Mouse (Mus musculus): ENCODE measurements around the gene Pard3b. TPM values are rescaled to one million over a fixed set of nuclear protein-coding genes. Genes with fewer than 3 reads are reported as not detected.

The Pard3b gene
- total RNA-seq, 4 experiments from 2014 or later, result 3.3 to 5.3 (median 4.4) TPM

DNA sequence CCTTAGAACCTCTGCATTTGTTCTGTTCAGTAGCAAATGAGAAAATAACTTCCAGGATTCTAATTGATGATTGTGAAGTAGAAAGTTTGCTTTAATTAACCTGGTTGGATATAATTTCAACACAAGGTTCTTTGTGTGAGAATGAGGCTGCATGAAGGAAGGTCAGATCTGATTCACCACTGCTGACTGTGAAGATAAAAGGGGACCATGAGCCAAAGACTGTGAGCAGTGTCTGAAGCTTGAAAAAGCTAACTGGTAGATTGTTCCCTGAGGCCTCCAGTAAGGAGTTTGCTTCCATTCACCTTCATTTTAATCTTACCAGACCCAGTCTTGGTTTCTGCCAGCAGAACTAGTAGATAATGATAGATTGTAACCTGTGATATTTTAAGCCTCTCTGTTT lies 108.9 kb downstream of the Pard3b start:
- no peak for DNase-seq (ENCODE audit: low spot score in 2 of 2)

DNA sequence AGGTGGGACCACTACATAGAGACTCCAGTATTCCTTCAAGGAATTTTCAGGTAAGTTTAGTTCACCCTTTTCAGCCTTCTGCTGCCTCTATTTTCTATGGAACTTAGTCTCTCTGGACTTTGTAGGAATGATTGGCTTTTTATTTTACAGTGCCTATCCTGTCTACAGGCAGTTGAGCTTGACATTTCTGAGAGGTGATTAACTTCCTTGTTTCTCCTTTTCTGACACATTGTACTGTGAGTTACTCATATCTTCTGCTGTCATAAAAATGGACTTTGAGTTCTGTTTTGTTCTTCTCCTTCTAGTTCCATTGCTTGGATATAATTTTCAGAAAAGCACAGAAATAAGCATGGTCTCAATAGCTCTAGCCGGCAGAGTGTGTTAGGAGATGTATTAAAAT lies 112.4 kb downstream of the Pard3b start:
- no peak for DNase-seq (ENCODE audit: low spot score in 2 of 2)

DNA sequence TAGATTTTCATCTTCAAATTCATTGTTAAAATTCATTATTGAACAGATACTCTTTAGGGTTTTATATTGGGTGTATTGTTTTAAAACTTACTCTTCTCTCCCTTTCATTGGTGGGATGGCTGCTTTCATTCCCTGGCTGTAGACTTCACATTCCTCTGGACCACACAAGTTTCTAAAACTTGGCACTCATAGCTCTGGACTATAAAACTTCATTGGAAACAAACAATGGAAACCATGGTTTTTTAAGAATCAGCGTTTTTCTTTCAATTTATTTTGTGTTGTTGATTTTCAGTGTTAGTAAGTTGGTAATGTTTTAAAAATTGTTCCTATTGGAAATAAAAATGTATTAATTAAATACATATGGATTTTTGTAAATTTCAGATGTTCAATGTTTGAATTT lies 118.1 kb downstream of the Pard3b start:
- DNase-seq (ENCODE audit: low spot score in 2 of 2), result no peak

DNA sequence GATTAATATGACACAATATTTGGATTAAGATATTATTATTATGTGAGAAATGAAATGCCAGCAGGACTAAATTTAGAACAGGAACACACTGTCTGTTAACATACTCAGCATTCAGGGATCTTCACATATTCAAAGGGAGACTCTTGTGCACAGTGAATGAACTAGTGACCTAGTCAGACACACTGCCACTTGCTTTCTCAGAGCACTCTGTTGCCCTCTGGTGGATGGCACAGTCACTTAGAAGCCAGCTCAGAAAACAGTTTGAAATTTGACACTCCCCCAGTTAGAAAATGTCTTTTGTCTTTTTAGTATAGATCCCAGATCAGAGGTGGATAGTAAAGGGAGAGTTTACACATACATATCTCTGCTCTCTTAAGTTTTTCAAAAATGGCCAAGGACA lies 132.6 kb downstream of the Pard3b start:
- peak; percentile 13 for DNase-seq (ENCODE audit: low spot score in 2 of 2)

DNA sequence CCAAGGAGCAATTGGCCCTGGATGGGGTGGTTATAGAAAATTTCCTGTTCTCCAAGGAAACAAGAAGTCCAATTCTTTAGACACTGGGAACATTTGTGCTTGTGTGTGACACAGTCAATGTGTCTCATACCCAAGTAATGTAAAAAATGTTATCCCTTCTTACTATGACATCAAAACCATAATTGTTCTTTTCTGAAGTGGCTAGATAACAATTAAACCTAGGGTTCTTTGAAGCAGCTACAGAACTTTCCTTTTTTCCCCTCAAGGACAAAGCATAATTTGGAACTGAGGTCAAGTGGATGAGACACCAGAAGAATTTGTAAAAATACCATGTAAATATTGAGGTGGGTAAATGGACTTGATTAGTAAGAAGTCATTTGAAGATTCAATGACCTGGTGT lies 140.1 kb downstream of the Pard3b start:
- DNase-seq (ENCODE audit: low spot score in 2 of 2), result no peak

DNA sequence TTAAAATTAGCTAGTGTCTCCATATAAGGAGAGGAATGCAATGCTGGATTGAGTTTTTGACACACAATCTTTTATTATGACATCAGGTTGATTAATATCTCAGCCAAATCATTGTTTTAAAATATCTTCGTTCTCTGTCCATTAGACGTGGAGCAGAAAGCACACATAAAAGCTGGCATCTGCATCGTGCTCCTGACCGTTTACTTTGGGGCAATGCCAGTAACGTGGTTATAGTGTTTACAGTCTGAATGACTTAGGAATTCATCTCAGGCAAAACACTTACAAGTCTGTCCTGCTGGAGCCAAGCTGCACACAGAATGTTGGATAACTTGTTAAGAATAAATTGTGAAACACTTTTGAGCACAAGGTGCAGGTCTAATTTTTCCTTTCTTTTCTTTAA lies 141.3 kb downstream of the Pard3b start:
- no peak for DNase-seq (ENCODE audit: low spot score in 2 of 2)

DNA sequence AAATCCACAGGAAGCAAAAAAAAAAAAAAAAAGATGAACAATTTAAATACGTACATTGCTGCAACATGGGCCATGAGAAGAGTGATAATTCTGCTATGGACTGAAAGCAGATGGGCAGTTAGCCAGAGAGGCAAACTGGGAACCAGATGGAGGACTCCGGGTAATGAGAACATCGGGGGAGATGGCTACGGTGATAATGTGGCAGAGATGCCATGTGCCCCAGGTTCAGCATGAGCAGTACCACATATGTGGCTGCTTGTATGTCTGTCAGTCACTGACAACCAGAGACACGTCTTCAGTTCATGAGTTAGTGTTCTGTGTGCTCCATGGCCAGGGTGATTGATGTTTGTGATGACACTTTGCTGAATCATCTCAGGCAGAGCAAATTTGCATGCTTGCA lies 157.7 kb downstream of the Pard3b start:
- no peak for DNase-seq (ENCODE audit: low spot score in 2 of 2)

DNA sequence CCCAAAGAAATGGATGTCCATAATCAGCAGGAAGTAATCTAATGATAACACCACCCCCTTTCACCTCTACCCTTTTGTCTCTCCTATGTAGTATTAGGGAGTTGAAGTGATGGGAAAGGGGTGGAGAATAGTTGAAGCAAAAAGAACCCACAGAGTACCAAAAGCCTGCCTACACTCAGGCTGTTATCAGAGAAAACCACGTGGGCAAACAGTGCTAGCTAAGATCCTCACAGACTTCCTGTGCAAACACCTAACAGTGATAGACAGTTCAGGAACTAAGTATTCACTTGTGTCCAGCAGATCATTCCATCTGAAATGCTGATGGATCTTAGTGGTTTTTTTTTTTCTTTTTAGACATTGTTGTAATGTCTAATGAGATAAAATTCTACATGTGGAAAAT lies 181.6 kb downstream of the Pard3b start:
- no peak for DNase-seq (ENCODE audit: low spot score in 2 of 2)

DNA sequence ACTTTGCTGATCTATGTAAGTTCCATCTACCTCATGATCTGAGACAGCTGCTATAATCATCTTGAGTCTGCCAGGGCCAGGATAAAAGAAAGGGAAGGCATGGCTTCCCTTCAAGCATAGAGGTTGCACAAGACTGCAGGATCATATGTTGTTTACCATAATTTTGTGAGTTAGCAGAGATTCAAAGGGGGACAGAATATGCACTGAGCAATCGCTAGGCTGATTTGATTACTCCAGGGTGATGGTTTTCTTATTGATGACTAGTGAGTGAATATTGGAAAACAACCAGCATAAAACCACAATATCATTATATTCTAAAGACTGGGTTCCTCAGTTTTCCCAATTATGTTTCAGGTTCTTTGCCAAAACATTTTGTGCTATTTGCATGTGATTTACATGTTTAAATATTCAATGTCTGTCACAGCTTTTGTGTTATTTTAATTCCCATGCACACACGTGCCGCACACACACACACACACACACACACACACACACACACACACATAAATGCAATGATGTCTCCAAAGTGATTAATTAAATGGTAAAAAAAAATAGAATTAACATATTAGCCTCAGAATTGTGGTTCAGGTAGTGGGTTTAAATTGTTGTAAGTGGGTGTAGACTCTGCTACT lies 187.1 kb downstream of the Pard3b start:
- no peak for DNase-seq (ENCODE audit: low spot score in 2 of 2)

DNA sequence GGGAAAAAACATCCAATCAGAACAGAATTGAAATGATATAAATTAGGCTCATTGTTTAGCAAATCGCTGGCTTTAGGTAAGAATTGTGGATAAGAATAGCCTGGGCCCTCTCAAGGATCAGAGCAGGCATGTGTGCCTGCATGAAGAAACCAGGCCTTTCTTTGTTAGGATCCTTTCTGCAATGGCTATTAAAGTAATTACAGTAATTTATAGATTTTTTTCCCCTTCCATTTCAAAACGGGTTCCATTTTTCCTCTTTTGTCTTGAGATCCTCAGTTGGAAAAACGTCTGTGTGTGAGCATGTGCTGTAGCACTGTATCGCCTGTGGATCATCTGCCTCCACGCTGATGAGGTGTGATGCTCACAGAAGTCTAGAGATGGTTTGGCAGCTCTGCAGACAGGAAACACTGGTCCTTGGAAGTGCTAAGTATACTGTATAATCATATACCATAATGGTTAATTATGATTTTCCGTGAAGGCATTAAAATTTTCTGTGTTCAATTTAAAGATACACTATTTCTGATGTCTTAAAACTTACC lies 198.5 kb downstream of the Pard3b start:
- no peak for DNase-seq (ENCODE audit: low spot score in 2 of 2)

DNA sequence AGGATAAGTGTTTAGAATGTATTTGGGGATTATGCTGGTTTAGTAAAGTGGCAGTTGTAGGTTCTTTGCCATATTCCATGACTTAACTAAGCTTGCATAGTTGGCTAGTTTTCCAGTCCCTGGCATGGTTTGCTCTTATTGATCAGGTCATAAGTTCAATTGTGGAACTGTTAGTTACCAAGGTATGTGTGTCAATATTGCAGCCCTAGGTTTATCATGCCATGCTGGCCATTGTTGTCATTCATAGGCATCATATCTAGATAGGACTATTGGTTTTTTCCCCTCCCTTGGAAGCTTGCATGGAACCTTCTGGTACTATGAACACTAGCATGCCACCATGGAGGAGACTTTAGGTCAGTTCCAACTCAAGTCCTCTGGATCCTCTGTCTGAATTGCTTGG lies 208.0 kb downstream of the Pard3b start:
- no peak for DNase-seq (ENCODE audit: low spot score in 2 of 2)

DNA sequence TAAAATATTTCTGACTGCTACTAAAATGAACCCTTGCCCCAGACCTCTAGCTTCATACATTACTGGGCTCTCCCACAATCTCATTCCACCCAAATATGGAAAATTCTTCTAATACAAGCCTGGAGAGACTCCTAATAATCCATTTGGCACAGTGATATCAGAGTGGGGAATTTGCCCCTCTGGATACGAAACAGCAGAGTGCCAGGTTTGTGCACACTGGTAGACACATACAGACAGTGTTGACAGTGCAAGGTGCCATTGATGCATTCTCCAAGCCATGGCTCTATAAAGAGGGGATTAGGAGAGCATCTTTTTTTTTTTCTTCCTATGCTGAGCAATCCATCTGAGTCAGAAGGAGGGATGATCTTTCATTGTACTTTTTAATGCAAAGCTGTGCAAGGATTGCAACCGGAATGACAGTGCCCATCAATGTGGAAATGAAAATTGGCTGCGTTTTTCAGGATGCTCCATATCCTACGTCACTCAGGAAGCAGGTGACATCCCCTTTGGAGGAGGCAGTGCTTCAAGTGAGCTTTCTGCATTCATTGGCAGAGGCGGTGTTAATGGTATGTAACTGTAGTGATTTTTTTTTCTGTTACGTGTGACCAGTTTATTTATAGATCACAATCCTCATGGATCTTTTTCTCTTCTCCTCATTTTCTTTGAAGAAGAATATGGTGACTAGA lies 210.5 kb downstream of the Pard3b start:
- DNase-seq (ENCODE audit: low spot score in 2 of 2), result no peak

DNA sequence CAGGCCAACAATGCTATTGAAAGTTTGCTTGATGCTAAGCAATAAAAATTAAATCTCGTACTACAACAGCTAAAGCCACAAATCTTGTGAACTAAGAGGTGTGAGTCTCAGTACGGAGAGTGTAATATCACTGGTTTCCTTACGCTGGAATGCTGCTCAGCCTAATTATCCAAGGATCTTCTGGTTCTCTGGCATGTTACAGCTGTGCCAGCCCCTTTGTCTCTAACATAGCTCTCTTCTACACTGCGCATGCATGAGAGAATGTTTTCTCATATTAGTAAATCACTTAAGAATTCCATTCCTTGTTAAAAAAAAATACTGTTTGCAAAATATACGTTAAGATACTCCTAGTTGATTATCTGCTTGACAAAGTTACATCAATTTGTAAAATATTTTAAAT lies 211.8 kb downstream of the Pard3b start:
- no peak for DNase-seq (ENCODE audit: low spot score in 2 of 2)

DNA sequence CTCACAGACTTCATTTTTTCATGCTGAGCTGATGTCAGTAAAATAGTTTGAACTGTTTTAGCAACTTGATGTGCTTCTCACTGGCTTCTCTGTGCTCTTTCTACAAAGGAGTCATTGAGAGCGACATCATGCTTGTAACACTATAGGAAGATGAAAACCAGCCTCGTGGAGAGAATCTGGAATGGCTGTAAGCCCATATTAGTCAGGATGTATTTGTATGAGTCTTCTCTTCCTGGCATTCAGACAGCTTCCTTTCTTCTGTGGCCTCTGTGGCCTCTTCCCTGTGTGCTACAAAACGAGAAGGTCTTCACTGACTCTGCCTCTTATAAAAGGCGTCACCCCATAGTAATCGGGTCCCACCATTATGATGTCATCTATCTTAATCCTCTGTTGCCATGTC lies 212.6 kb downstream of the Pard3b start:
- DNase-seq (ENCODE audit: low spot score in 2 of 2), result no peak

DNA sequence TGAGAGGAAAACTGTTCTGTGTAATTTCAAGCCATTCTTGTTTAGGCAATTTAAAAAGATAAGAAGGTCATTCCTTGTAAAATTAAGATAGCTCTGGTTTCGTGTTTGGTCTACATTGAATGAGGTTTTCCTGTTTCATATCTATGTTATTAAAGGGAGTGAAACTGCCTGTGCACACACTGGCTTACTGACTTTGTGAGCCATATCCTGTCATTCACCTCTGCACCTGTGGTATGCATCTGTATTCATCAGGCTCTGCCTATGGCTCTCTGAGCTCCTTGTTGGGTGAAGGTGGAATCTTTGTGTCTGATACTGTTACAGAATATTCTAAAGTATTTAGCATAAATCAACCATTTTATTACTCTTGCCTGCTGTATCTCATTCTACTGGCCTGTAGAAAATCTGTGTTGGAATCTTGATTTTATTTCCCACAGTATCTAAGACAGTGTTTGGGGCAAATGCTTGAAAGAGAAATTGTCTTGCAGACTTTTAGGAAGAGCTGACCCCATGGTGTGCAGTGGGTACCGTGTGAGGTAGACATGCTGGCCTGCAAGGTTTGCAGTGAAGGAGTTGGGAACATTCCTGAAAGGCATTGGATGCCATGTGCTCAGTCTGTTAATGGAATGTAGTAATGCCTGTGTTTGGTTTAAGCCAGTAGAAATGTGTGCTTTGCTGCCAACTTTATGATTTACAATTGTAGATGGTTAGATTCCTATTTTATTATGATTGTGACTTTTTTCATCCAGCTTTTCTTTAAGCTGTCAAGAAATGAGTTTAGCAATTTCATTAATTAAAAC lies 228.9 kb downstream of the Pard3b start:
- DNase-seq (ENCODE audit: low spot score in 2 of 2), result no peak

DNA sequence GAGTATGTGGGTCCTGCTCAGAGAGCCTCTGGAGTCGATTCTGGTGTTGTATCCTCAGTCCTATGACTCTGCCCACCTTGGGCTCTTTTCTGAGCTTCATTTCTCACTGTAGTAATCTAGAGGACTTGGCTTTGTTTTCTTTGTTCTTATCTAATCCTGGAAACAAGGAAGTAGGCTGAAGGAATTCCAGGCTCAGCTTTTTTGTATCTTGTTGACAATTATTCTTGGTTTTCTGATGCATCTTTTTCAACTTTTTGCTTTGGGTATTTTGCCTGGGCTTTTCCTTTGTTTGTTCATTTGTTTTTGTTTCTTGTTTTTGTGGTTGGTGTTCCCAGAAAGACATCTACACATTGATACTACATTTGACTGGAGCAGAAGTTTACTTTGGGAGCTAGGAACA lies 236.3 kb downstream of the Pard3b start:
- no peak for DNase-seq (ENCODE audit: low spot score in 2 of 2)

DNA sequence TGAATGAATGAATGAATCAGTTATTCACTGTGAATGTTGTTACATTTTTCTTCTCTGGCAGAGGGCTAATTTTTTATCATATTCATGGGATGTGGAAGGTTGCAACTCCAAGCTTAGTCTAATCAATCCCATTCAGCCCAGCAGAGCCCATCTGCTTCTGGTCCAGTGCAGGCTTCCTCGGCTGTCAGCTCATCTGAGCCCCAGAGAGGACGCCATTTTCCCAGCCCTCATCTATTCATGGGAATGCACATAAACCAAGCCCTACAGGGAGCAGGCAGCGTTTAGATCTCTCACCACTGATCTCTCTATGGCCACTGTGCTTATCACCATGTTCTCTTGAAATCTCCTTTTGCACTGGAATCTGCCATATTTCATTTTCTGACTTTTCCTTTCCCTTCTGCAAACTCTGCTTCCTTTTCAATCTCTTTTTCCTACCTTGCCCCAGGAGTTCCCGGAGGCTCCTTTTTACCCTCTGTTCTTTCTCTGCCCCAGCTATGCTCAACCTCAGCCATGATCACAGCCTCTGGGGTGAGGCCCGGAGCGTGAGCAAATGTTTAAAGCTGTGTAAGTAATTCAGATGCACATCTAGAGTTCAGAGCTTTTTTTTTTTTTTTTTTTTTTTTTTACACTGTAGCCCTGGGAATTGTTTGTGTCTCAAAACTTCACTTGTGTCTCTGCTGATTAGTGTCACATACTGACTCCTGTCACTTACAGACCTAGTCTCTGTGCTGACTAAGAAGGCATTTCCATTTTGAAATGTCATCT lies 241.3 kb downstream of the Pard3b start:
- DNase-seq (ENCODE audit: low spot score in 2 of 2), result no peak

DNA sequence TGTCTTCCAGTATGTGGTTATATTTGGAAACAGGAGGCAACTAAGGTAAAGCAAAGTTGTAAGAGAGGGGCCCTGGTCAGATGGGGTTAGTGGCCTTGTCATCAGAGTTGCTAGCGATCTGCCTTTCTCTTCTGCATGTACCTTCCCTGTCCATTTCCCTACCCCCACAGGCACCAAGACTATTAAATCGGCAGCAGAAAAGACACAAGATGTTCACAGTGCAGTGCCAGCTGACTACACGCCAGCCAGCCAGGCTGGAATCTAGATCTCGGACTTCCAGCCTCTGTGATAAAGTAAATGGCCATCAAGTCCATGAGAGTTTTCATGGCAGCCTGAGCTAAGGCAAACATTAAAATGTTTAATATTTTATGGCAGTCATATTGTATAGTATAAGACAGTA lies 257.4 kb downstream of the Pard3b start:
- DNase-seq (ENCODE audit: low spot score in 2 of 2), result no peak

DNA sequence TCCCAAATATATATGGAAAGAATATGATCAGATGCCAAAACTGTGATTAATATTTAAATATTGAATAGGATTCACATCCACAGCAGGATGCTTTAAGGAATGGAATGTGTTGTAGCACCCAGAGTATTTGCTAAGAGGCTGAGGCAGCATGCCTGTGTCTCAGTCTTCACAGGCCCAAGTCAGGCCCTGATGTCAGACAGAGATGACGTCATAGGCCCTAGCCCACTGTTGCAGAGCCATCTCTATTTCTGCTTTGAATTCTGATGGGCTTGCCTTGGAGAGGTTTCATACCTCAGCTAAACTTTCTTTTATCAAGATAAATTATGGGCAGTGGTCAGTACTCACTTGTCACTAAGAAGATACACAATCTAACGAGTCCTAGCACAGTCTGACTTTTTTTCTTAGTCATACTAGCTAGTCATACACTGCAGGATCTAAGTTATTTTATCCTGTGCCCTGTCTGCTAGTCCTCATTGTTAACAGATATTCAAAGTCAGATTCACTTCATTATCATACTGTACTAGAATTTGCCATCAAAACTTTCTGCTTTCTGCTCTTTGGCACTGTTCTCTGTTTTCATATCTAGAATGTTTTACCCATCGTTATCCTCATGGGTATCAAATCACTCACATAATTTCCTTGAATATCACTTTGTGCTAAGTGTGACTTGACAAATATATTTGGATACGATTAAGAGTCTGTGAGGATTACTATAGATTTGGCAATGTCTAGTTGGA lies 264.8 kb downstream of the Pard3b start:
- DNase-seq (ENCODE audit: low spot score in 2 of 2), result no peak

DNA sequence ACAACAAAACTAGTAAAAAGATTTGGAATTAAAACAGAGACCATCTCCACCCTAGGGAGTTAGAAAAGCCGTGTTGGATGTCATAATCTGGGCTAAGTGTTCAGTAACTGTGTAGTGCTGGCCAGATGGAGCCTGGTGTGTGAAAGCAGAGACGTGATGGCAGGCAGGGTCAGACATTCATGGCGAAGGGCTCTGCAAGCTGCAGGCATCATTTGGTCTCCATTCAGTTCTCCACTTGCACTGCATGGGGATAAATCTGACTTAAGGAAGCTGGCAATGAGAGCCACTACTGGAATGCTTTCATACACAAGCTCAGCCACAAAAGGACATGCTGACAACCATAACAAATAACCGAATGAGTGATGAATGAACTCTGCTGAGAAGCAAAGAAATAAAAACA lies 265.4 kb downstream of the Pard3b start:
- DNase-seq (ENCODE audit: low spot score in 2 of 2), result no peak

DNA sequence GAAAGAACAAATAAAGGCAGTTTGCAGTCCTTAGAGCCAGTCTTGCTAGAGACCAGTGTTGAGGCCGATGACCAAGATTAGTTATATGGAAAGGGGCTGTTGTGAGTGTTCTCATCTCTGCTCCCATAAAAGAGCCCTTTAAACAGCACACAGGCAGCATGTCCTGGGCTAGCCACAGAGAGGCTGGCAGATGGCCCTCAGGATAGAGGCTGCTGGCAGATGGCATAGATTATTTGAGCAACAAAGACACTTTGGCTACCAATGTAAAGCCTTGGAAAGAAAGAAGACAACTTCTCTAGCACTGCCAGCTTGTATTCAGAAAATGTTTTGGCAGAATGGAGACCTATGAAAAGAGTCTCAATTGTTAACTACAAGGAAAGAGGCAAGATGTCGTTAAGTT lies 274.3 kb downstream of the Pard3b start:
- no peak for DNase-seq (ENCODE audit: low spot score in 2 of 2)

Measured in left cerebral cortex, adult 8-10 months (tissue).